Mouse (Mus musculus): ENCODE results near the gene Kmt2e.
A peak's percentile ranks its signal among the peaks of the same experiment; 100 is the strongest.

Gene Kmt2e

GRCm38 (mm10) chr5:23411640-23412039 is 22.6 kb upstream of the Kmt2e start:
- no peak for DNase-seq

GRCm38 (mm10) chr5:23412247-23412948 is 21.8 kb upstream of the Kmt2e start:
- DNase-seq: no peak

GRCm38 (mm10) chr5:23413058-23413457 is 21.2 kb upstream of the Kmt2e start:
- DNase-seq: no peak

DNA sequence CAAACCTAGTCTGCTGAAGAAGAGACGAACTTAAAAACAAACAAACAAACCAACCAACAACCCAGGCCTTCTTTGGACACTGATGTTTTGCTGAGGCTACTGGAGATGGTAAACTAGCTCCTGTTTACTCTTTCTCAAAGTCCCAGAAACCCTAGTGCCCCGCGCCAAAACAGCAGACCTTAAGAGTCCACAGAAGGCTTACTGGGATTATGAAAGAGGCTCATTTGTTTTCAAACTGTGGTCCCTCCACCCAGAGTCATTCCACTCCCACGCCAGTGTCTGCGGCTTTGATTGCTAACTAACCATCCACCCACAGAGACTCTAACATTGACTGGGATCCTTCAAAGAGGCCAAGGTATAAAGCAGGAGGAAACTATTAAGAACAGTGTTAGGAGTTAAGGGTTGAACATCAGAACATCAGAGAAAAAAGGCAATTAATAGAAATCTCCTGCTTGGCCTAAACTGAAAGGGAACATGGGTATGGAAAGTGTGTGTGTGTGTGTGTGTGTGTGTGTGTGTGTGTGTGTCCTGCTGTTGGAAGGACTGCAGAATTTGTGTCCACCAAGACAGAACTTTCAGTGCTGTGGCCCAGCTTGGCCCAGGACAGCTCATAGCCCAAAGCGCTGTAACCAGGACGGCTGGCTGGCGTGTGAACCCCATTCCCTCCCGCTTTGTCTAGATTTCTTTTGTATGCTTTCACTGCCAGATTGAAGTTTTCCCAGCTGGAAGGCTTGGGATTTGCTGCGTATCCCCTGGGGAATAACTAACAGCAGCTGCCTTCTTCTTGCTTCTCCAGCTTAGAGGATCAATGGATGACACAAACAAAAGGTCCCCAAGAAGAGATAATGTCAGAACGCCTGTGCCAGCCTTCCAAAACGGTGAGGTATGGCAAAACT is 20.4 kb upstream of the Kmt2e start:
- DNase-seq: peak; percentile 33

DNA sequence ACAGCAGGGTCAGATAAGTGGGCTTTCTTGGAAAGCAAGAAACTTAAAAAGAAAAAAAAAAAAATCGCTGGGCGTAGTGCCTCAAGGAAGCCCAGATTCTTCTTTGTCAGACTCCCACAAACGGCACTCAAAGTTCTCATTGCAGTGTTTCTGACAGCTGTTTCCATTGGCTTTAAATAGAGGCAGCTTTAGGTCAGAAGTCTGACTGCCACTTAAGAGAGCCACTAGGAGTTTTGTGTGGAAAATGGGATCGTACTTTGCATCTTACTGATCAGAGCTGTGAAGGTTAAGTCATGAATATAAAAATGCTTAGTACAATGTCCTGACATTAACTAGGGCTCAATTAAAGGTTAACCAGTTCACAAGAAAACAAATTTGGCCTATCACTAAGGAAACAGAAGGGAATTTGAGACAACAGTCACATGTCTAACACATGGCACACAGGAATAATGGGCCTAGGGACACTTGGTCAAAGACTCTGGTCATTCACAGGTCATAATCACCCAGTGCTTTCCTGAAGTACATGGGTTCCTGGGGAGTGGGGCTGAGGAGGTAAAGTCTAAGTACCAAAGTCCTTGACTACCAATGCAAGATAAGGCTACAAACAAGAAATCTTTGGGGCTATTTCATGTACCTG is 19.6 kb upstream of the Kmt2e start:
- no peak for DNase-seq

DNA sequence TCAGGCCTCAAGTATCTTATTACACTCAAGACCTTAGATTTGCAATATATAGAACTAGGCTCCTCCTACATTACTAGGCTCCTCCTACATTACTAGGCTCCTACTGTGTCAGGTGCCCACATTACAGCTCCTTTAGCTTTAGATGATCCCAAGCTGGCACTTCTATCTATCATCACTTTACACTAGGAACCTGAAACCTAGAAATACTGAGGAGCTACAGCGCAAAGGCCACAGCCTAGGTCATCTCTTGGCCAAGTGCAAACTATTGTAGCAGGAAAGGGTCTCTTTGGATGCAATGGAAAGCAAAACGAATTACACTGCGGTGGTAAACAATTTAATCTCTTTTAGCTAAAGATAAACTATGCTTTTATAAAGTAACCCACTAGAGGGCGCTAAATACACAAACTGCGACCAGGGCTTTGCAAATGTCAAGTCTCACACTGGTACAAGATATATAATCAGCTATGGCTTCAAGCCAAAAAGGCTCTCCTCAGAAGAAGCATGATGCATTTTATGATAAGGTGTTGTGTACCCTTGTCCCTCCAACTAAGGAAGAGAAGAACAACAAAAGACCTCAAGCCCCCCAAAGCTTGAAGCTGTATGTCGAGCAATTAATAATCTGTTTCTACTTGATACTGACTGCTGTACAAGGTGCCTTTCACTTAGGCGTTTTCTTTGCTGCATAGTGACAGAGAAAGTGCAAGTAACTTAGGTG is 18.5 kb upstream of the Kmt2e start:
- peak; percentile 63 for DNase-seq

GRCm38 (mm10) chr5:23416286-23416643 is 18.0 kb upstream of the Kmt2e start:
- no peak for DNase-seq

- DNase-seq: no peak
Measured at GRCm38 (mm10) chr5:23417716-23418115, 16.5 kb upstream of the Kmt2e start.

GRCm38 (mm10) chr5:23418147-23418781 is 16.0 kb upstream of the Kmt2e start:
- DNase-seq: peak; percentile 87

- DNase-seq: no peak
Measured at GRCm38 (mm10) chr5:23418797-23419595, 15.2 kb upstream of the Kmt2e start.

DNA sequence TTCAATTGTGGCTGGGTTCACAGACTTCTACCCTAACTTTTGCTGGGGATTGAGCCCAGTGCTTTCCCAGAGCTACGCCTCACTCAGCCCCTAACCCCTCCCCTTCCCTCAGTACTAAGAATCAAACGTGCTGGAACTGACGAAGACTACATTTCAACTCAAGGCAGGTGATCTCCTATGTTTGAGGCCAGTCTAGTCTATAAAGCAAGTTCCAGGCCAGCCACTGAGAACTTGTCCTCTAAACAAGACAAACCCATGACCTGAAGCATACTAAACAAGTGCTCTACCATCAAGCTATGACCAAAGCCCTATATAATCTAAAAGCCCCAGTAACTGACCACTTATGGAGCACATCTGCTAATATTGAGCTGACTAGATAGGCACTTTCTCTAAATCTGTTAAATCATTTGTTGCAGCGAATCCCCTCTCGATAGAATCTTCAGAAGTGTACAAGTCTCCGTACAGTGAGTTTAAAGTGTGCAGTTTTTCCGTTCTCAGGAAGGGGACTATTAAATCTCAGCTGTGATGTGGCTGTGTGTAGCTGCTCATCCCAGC is 14.5 kb upstream of the Kmt2e start:
- no peak for DNase-seq

DNA sequence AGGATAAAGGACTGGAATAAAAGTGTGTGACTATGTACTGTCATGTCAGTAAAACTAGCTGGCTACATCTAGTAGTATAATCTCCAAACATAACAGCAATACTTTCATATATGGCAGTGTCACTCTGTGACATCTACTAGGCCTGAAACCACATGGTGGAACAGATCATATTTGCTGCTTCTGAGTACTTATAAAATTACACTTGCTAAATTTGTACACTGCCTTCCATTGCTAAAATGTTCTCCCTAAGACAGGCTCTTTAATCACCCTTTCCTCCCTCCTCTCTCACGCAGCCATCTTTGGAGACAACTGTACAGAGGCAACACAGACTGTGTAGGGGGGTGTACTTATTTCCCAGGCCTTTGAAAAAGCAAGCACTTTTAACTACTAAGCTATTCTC is 13.8 kb upstream of the Kmt2e start:
- DNase-seq: no peak

GRCm38 (mm10) chr5:23421440-23421839 is 12.8 kb upstream of the Kmt2e start:
- no peak for DNase-seq

- no peak for DNase-seq
Measured at GRCm38 (mm10) chr5:23423036-23423435, 11.2 kb upstream of the Kmt2e start.

DNA sequence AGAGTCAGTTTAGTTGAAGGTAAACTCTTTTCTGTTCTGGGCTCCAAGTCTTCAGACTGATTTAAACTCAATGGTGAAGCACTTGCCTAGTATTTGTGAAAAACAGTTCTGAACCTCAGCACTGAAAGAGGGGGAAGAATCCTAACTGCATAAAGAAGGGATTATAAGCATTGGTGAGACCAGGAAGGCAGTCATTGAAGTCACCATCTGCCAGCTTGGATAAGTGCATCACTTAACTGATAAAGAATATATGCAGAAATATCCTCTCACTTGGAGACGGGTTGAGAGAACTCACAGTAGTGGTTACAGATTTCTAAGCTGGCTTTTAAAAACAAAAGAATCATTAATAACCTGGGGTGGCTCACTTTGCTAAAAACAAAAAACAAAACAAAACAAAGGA is 6.7 kb upstream of the Kmt2e start:
- no peak for DNase-seq

- no peak for DNase-seq
Measured at GRCm38 (mm10) chr5:23431070-23431864, 3.0 kb upstream of the Kmt2e start.

DNA sequence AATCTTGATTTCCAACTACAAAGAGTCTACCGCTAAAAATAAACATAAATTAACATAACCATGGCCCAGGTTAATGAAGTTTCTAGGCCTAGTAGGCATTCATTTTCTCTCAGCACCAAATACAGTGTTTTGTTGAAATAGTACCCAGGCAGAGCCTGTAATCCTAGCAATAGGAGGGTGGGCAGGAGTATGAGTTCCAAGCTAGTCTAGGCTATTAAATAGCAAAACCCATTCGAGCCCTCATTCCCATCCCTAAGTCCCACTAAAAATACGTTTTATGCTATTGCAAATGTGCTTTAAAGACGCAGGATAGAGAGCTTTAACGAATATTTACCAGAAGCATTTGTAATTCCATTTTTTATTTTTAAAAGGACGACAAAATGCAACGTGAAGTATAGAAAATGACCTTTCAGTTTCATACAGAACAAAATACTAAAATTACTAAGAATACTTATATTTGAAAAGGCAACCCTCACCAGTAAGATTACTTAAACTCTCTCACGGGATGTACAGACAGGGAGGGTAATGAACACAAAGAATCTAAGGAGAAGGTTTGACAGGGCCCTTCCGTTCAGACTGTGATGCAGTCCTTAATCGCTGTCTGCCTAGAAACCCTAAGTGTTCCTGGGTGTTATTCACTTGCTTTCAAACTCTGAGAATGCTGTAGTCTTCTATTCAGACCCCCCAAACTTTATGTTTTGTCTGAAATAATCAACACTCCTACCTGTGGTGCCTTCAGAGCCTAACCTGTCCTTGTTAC is 2.1 kb upstream of the Kmt2e start:
- DNase-seq: no peak

DNA sequence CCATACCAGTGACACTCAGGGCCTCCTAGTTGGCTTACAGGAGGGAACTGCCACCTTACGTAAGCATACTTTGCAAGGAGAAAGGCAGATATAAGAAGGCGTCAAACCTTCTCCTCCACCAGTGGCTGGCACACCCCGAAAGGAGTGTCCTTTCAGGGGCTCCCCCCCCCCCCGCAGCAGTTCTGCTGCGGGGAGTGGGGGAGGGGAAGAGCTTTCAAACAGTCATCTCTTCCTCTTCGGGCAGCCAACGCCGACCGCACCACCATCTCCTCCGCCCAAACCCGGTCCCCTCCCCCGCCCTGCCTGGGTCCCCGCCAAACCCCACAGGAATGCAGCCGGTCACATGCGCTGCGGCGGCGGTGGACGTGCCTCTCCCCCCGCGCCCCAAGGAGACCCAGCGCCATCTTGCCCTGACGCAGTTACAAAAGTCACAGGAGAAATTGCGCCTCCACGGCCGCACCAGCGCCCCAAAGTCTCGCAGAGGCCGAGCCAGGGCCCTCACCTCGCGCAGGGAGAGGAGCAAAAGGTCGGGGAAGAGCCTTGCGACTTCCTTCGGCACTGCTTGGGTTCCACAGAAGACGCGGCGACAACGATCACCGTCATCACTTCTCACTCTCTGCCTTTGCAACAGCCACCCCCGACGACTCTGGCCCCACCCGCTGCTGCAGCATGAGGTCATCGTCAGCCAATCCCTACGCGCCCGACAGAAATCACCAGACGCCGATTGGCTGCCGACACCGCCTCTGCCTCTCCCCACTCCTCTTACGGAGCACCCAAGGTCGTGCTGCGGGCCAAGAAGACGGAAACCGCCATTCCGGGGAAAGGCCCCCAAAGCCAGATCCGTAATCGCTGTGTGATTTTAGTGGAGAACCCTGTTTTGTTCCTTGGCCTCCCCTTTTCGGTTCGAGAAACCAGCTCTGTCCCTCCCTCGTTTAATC is 1.3 kb upstream of the Kmt2e start:
- DNase-seq: peak; percentile 100

Data from cerebellum, adult 9-11 months (tissue).